Mouse (Mus musculus): Measurements from ENCODE around the gene Cdk9.

Gene Cdk9

GRCm38 (mm10) chr2:32732695-32733094 is 19.8 kb upstream of the Cdk9 start:
- DNase-seq (ENCODE audit: low spot score) = no peak

GRCm38 (mm10) chr2:32731911-32732310 is 19.0 kb upstream of the Cdk9 start:
- no peak for DNase-seq (ENCODE audit: low spot score)

GRCm38 (mm10) chr2:32730854-32731253 is 18.0 kb upstream of the Cdk9 start:
- DNase-seq (ENCODE audit: low spot score) = peak; percentile 81

GRCm38 (mm10) chr2:32729547-32729946 is 16.7 kb upstream of the Cdk9 start:
- no peak for DNase-seq (ENCODE audit: low spot score)

GRCm38 (mm10) chr2:32728463-32728862 is 15.6 kb upstream of the Cdk9 start:
- DNase-seq (ENCODE audit: low spot score) = no peak

GRCm38 (mm10) chr2:32727435-32727834 is 14.6 kb upstream of the Cdk9 start:
- DNase-seq (ENCODE audit: low spot score) = peak; percentile 99

- DNase-seq (ENCODE audit: low spot score) = no peak
Measured at GRCm38 (mm10) chr2:32724832-32725790, 12.2 kb upstream of the Cdk9 start.

GRCm38 (mm10) chr2:32724149-32724548 is 11.3 kb upstream of the Cdk9 start:
- no peak for DNase-seq (ENCODE audit: low spot score)

GRCm38 (mm10) chr2:32722581-32722980 is 9.7 kb upstream of the Cdk9 start:
- DNase-seq (ENCODE audit: low spot score) = no peak

GRCm38 (mm10) chr2:32722046-32722445 is 9.2 kb upstream of the Cdk9 start:
- no peak for DNase-seq (ENCODE audit: low spot score)

GRCm38 (mm10) chr2:32720681-32721229 is 7.9 kb upstream of the Cdk9 start, which contains the start of gene Sh2d3c:
Gene Sh2d3c, plus strand, starts transcription at chr2:32721055.
- no peak for DNase-seq (ENCODE audit: low spot score)

- no peak for DNase-seq (ENCODE audit: low spot score)
Measured at GRCm38 (mm10) chr2:32720053-32720452, 7.2 kb upstream of the Cdk9 start.

GRCm38 (mm10) chr2:32718761-32719160 is 5.9 kb upstream of the Cdk9 start:
- no peak for DNase-seq (ENCODE audit: low spot score)

GRCm38 (mm10) chr2:32714987-32715425 is 2.1 kb upstream of the Cdk9 start:
- no peak for DNase-seq (ENCODE audit: low spot score)

GRCm38 (mm10) chr2:32714117-32714986 is 1.5 kb upstream of the Cdk9 start:
- no peak for DNase-seq (ENCODE audit: low spot score)

GRCm38 (mm10) chr2:32712586-32712933 is 316 bp downstream of the Cdk9 start:
- peak; percentile 92 for DNase-seq (ENCODE audit: low spot score)

GRCm38 (mm10) chr2:32712108-32712551 is 746 bp downstream of the Cdk9 start:
- DNase-seq (ENCODE audit: low spot score) = peak; percentile 60

GRCm38 (mm10) chr2:32711301-32712056 is 1.4 kb downstream of the Cdk9 start:
- no peak for DNase-seq (ENCODE audit: low spot score)

GRCm38 (mm10) chr2:32710425-32710824 is 2.5 kb downstream of the Cdk9 start:
- DNase-seq (ENCODE audit: low spot score) = no peak

GRCm38 (mm10) chr2:32709521-32710137 is 3.2 kb downstream of the Cdk9 start:
- no peak for DNase-seq (ENCODE audit: low spot score)

- DNase-seq (ENCODE audit: low spot score) = peak; percentile 85
Measured at GRCm38 (mm10) chr2:32708643-32709042, 4.2 kb downstream of the Cdk9 start.
